Mouse (Mus musculus) limb, embryonic 10.5 days (tissue): Measurements from ENCODE around the gene Ankra2. TPM values are rescaled to one million over a fixed set of nuclear protein-coding genes. Genes with fewer than 3 reads are reported as not detected.

Experiments
- polyA plus RNA-seq: library from polyadenylated mRNA; unstranded; fragments of >200 nt; fragmentation: Nextera tagmentation; extraction: Ambion mirVana; gene quantifications from 2 replicates; pipeline ENCODE4 v1.2.1, GENCODE M21; 2016

Ankra2 gene
- polyA plus RNA-seq, 1 experiment from 2014 or later = 12.1 TPM

Other genes with a start within 250 kb of the Ankra2 start
- gene Arhgef28, start 56.6 kb upstream of the Ankra2 start, polyA plus RNA-seq = 5.5 and 11.0 TPM in 2 replicates
- 51.4 and 54.5 TPM in 2 replicates for gene Utp15, start within 50 bp of the Ankra2 start, polyA plus RNA-seq
- not detected in 2 replicates for gene Gm21976, start 16.8 kb downstream of the Ankra2 start, polyA plus RNA-seq
- 695 and 810 TPM in 2 replicates for gene Btf3, start 53.9 kb downstream of the Ankra2 start, polyA plus RNA-seq
- gene Foxd1, start 91.2 kb downstream of the Ankra2 start, polyA plus RNA-seq = 0.11 and 0.21 TPM in 2 replicates
- 0.70 and 1.5 TPM in 2 replicates for gene Gm10320, start 228.9 kb downstream of the Ankra2 start, polyA plus RNA-seq